Comparison of ENCODE assay signal across 8 mouse cellular contexts in genomic region chr5:98348605-98349004, GRCm38 (mm10). TPM values are rescaled to one million over a fixed set of nuclear protein-coding genes. Genes with fewer than 3 reads are reported as not detected.
DNase-seq lines count a peak whose midpoint lies in the region; ATAC-seq lines count a peak whose summit lies in the region.

No protein-coding gene starts in this region.

- no peaks in the 10 kb centered on the region for H3K4me1 ChIP-seq in heart, embryonic 12.5 days (replicated peaks)
- H3K4me1 ChIP-seq in midbrain, embryonic 13.5 days (replicated peaks), result no peaks in the 10 kb centered on the region; the same call in 1 of the 2 replicates

- no peaks in the 10 kb centered on the region for H3K9me3 ChIP-seq in heart, embryonic 12.5 days (replicated peaks)
- no peaks in the 10 kb centered on the region for H3K9me3 ChIP-seq in midbrain, embryonic 13.5 days

- intact Hi-C loops in left cerebral cortex, postnatal 25 days (cut with DNase I), result loop anchor here (1.0 to 5.0 kb wide), 2 partner anchors 516 to 809 kb away; no protein-coding TSS in a partner anchor

- no peaks in the 10 kb centered on the region for H3K27me3 ChIP-seq in heart, embryonic 12.5 days (replicated peaks)
- H3K27me3 ChIP-seq in midbrain, embryonic 13.5 days, result no peaks in the 10 kb centered on the region

- H3K9ac ChIP-seq in heart, embryonic 12.5 days, result no peak overlapping the region
- H3K9ac ChIP-seq in midbrain, embryonic 13.5 days (replicated peaks), result no peak overlapping the region

- H3K36me3 ChIP-seq in heart, embryonic 12.5 days, result no peaks in the 10 kb centered on the region
- no peaks in the 10 kb centered on the region for H3K36me3 ChIP-seq in midbrain, embryonic 13.5 days

- no peak overlapping the region for H3K4me3 ChIP-seq in heart, embryonic 12.5 days
- H3K4me3 ChIP-seq in midbrain, embryonic 13.5 days (replicated peaks), result no peak overlapping the region

- no peak overlapping the region for H3K27ac ChIP-seq in heart, embryonic 12.5 days (ENCODE audit: poor library complexity, severe bottlenecking)
- no peak overlapping the region for H3K27ac ChIP-seq in midbrain, embryonic 13.5 days

- ATAC-seq in heart, embryonic 12.5 days (ENCODE audit: insufficient number of reproducible peaks, low FRiP score), result no peak
- peak; percentile 74 for ATAC-seq in midbrain, embryonic 13.5 days

- no peak overlapping the region for H3K4me2 ChIP-seq in heart, embryonic 12.5 days
- H3K4me2 ChIP-seq in midbrain, embryonic 13.5 days (replicated peaks), result no peak overlapping the region

- DNase-seq in heart, adult 8-10 months (ENCODE audit: low spot score), result peak; percentile 19
- DNase-seq in cerebellum, adult 9-10 months, result peak; percentile 57
- peak; percentile 48 to 70 for DNase-seq in frontal cortex, postnatal 10 days (ENCODE audit: low spot score in 2 of 2)
- DNase-seq in kidney, adult 18-20 months, result peak; percentile 73
- peak; percentile 72 to 87 for DNase-seq in left cerebral cortex, postnatal 25 days (ENCODE audit: low spot score in 2 of 2)
- DNase-seq in spleen, postnatal 10 days (ENCODE audit: low spot score in 2 of 2), result peak; percentile 19 to 66

- whole genome bisulfite sequencing in heart, embryonic 12.5 days, result 11% methylated on average over 8 of the region's 8 CpGs
- WGBS in midbrain, embryonic 13.5 days, result 11% methylated on average over 8 of the region's 8 CpGs

RNA-seq across cellular contexts. Expression of gene Cfap299, which starts 19.5 kb away (rescaled TPM):
- not detected for total RNA-seq in heart, adult 8-10 months (2022)
- 0.37 TPM in 1 of 2 replicates, not detected in the other for polyA plus RNA-seq in heart, embryonic 12.5 days (2016; fragmentation: Nextera tagmentation; extraction: Ambion mirVana)
- under 1 TPM in 1 of 2 experiments, not detected in 1; 0.73 TPM for total RNA-seq in left cerebral cortex, postnatal 25 days (2021)
- 0.55 and 0.73 TPM in 2 replicates for polyA plus RNA-seq in midbrain, embryonic 13.5 days (2015; fragmentation: Nextera tagmentation; extraction: Ambion mirVana)

Comparison
In these comparisons a context has a peak if more than half of its experiments do, and no peak if none do; other contexts are left out.
1. DNase-seq: peak in every context shown above with its lines; median percentile 80 in left cerebral cortex, postnatal 25 days; 73 in kidney, adult 18-20 months; 59 in frontal cortex, postnatal 10 days; 57 in cerebellum, adult 9-10 months; 42 in spleen, postnatal 10 days; 19 in heart, adult 8-10 months.